Mouse (Mus musculus): Measurements from ENCODE around the gene 9230112D13Rik.

DNA sequence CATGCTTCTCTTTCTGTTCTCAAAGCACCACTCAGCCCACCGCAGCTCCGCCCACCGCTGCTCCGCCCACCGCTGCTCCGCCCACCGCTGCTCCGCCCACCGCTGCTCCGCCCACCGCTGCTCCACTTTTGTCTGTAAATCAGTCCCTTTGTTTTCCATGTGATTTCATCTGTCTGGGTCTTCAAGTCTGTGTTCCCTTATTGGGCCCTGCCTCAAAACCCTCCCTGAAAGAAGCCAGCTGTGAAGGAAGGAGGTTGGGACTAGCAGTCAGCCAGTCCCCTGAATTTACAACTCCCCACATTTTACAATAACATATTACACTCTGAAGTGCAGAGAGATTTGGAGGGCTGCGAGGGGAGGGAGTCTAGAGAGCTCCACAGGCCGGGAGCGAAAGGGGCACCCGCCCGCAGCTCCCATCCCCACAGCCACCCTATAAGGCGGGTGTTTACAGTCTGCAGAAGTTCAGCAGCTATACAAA is 18.1 kb upstream of the 9230112D13Rik start:
- no peak for TF ChIP-seq CTCF (IDR thresholded peaks at IDR 0.05; ENCODE audit: low read depth)
- TF ChIP-seq EP300 (IDR thresholded peaks at IDR 0.05; ENCODE audit: low read depth) = no peak

All from heart, postnatal 0 days (tissue).